23 mouse cellular contexts compared by ENCODE assay signal in genomic region chr16:36128092-36128491, GRCm38 (mm10). TPM values are rescaled to one million over a fixed set of nuclear protein-coding genes. Genes with fewer than 3 reads are reported as not detected.
"Had no signal": no experiment of that assay in that cellular context is flagged by ENCODE, and none has a peak within 500 bp of the region (broad histone marks: within the 10 kb centered on the region; RNA-seq: fewer than 3 reads in every experiment).

No protein-coding gene starts in this region.

- H3K9me3 ChIP-seq: limb, embryonic 15.5 days; liver, embryonic 12.5 days; midbrain, embryonic 10.5 days; midbrain, embryonic 15.5 days; neural tube, embryonic 13.5 days; stomach, embryonic 15.5 days had no signal

- H3K27me3 ChIP-seq: limb, embryonic 15.5 days; liver, embryonic 12.5 days; midbrain, embryonic 15.5 days; neural tube, embryonic 13.5 days; stomach, embryonic 15.5 days had no signal

- DNase-seq: lung, embryonic 14.5 days; lung, postnatal 10 days; lung, postnatal 4 days; right cerebral cortex, postnatal 14 days; thymus, adult 2 months; thymus, postnatal 25 days had no signal

- ATAC-seq: inflammation-experienced regulatory T-cells, adult 6 months; liver, embryonic 12.5 days; midbrain, embryonic 15.5 days had no signal

- H3K9ac ChIP-seq: limb, embryonic 15.5 days; liver, embryonic 12.5 days; lung, embryonic 14.5 days; midbrain, embryonic 15.5 days; neural tube, embryonic 13.5 days; stomach, embryonic 15.5 days had no signal

- H3K4me1 ChIP-seq: limb, embryonic 15.5 days; liver, embryonic 12.5 days; midbrain, embryonic 10.5 days; midbrain, embryonic 15.5 days; neural tube, embryonic 13.5 days; stomach, embryonic 15.5 days had no signal

- H3K4me2 ChIP-seq: limb, embryonic 15.5 days; liver, embryonic 12.5 days; lung, embryonic 14.5 days; midbrain, embryonic 15.5 days; neural tube, embryonic 13.5 days; stomach, embryonic 15.5 days had no signal

- H3K4me3 ChIP-seq: left cerebral cortex, adult 2 months; limb, embryonic 15.5 days; liver, embryonic 12.5 days; midbrain, embryonic 10.5 days; midbrain, embryonic 15.5 days; neural tube, embryonic 13.5 days; stomach, embryonic 15.5 days had no signal

- H3K27ac ChIP-seq: left cerebral cortex, adult 2 months; limb, embryonic 15.5 days; liver, embryonic 12.5 days; midbrain, embryonic 10.5 days; midbrain, embryonic 15.5 days; neural tube, embryonic 13.5 days; stomach, embryonic 15.5 days had no signal

- H3K36me3 ChIP-seq: limb, embryonic 15.5 days; liver, embryonic 12.5 days; midbrain, embryonic 10.5 days; midbrain, embryonic 15.5 days; neural tube, embryonic 13.5 days; stomach, embryonic 15.5 days had no signal

RNA-seq across cellular contexts. Expression of gene Csta1, which starts 2.9 kb away (rescaled TPM):
- total RNA-seq: layer of hippocampus, adult 8-10 months; layer of hippocampus, postnatal 14 days; left cerebral cortex, adult 2 months; left cerebral cortex, postnatal 14 days; megakaryocyte, adult 5-6 weeks had no signal
- polyA plus RNA-seq: large intestine, adult 2 months; liver, embryonic 12.5 days; lung, embryonic 14.5 days; midbrain, embryonic 10.5 days; midbrain, embryonic 15.5 days; neural tube, embryonic 13.5 days; spleen, adult 2 months; testis, adult 2 months; thymus, adult 2 months had no signal

RNA-seq across cellular contexts. Expression of gene Stfa2l1, which starts 28.5 kb away (rescaled TPM):
- total RNA-seq: layer of hippocampus, adult 8-10 months; layer of hippocampus, postnatal 14 days; left cerebral cortex, adult 2 months; left cerebral cortex, postnatal 14 days had no signal
- polyA plus RNA-seq: inflammation-experienced regulatory T-cells, adult 6 months; large intestine, adult 2 months; limb, embryonic 11.5 days; lung, embryonic 14.5 days; midbrain, embryonic 10.5 days; midbrain, embryonic 15.5 days; thymus, adult 2 months; urinary bladder, adult 2 months had no signal

RNA-seq across cellular contexts. Expression of gene Gm5483, which starts 55.9 kb away (rescaled TPM):
- total RNA-seq: layer of hippocampus, adult 8-10 months; layer of hippocampus, postnatal 14 days; left cerebral cortex, postnatal 14 days had no signal
- polyA plus RNA-seq: inflammation-experienced regulatory T-cells, adult 6 months; large intestine, adult 2 months; limb, embryonic 11.5 days; midbrain, embryonic 10.5 days; spleen, adult 2 months; testis, adult 2 months; thymus, adult 2 months; urinary bladder, adult 2 months had no signal
